Mouse (Mus musculus) kidney, adult 2 months (tissue): ENCODE measurements at regions not wholly inside any gene's neighbourhood (a gene's known extent, or its start where the extent isn't known, plus 50 kb on each side); places are given as distances from the start of the nearest gene placed in this dataset.

Source experiments
- CTCF ChIP-seq: fragments of 200-500 bp; conservative IDR thresholded peaks from 2 replicates; pipeline ENCODE4 v1.5.1; 2011; ENCODE audit warnings: low read depth, mild to moderate bottlenecking, control low read depth, low read length, moderate library complexity, mixed read lengths; ENCODE audit not compliant: insufficient read depth, insufficient read length
- POLR2A ChIP-seq: fragments of 200-500 bp; IDR thresholded peaks from one replicate; pipeline ENCODE4 v1.6.1; 2011; ENCODE audit warnings: low read depth, low read length, control low read depth

DNA sequence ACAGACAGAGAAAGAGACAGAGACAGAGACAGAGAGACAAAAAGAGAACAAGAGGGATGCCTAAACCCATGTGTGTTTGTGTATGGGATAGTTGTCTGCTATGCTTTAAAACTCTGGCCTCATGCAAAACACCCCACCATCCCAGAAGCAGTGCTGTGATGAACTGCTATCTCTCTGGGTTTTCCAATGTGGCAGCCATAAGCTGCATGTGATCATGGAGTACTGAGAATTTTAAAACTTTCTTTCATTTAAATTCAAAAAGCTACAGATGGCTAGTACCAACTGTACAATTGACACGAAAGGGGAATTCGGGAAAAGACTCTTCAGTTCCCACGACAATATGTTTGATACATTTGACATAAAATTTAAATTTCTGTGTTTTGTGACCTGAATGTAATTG is 1041.1 kb downstream of the D3Ertd751e start:
- TF ChIP-seq POLR2A (no peak), CTCF (no peak)
